Mouse (Mus musculus): ENCODE results near the gene Rnf182.

GRCm38 (mm10) chr13:43602440-43602839 is 13.1 kb upstream of the Rnf182 start:
- no peak for TF ChIP-seq CTCF (IDR thresholded peaks at IDR 0.05; ENCODE audit: low read depth, low read length)
- TF ChIP-seq EP300 (IDR thresholded peaks at IDR 0.05; ENCODE audit: insufficient read depth, low read depth, low read length), result no peak
- TF ChIP-seq POLR2A (IDR thresholded peaks at IDR 0.05; ENCODE audit: insufficient read depth, low read length), result no peak
